Mouse (Mus musculus) cortical plate, adult 2 months (tissue): Measurements from ENCODE around the gene Creg1. TPM values are rescaled to one million over a fixed set of nuclear protein-coding genes. Genes with fewer than 3 reads are reported as not detected.
"Not testable (repeated sequence)": the region's sequence is repeated elsewhere in the genome, so short reads cannot be mapped to it uniquely, and the experiment has no call there.

Experiments
- H3K27ac ChIP-seq: fragments of 200-500 bp; 2 replicates; pipeline ENCODE4 v1.5.1; 2012; ENCODE audit warnings: low read length, control low read depth, inconsistent platforms; ENCODE audit not compliant: insufficient read depth
- H3K4me1 ChIP-seq: fragments of 200-500 bp; 2 replicates; pipeline ENCODE4 v1.6.1; 2011; ENCODE audit warnings: low read length; ENCODE audit not compliant: control insufficient read depth, insufficient read depth
- H3K4me3 ChIP-seq: fragments of 200-500 bp; 2 replicates; pipeline ENCODE4 v1.5.1; 2011; ENCODE audit warnings: mild to moderate bottlenecking, low read length, control low read depth; ENCODE audit not compliant: insufficient read depth
- CTCF ChIP-seq: fragments of 200-500 bp; IDR thresholded peaks from 2 replicates; pipeline ENCODE4 v1.5.1; 2011; ENCODE audit warnings: mild to moderate bottlenecking, control low read depth, low read length; ENCODE audit not compliant: insufficient read depth; ENCODE audit errors: extremely low read depth
- POLR2A ChIP-seq: fragments of 200-500 bp; IDR thresholded peaks from 2 replicates; pipeline ENCODE4 v1.6.1; 2011; ENCODE audit warnings: mild to moderate bottlenecking, low read length, control low read depth; ENCODE audit not compliant: insufficient read depth; ENCODE audit errors: extremely low read depth
- polyA plus RNA-seq: library from polyadenylated mRNA; depleted of rRNA; stranded (reverse); fragments of >200 nt; gene quantifications from 2 replicates; pipeline ENCODE4 v1.2.3, GENCODE M21; 2012

Gene Creg1
- polyA plus RNA-seq, 1 experiment = 35.0 TPM

DNA sequence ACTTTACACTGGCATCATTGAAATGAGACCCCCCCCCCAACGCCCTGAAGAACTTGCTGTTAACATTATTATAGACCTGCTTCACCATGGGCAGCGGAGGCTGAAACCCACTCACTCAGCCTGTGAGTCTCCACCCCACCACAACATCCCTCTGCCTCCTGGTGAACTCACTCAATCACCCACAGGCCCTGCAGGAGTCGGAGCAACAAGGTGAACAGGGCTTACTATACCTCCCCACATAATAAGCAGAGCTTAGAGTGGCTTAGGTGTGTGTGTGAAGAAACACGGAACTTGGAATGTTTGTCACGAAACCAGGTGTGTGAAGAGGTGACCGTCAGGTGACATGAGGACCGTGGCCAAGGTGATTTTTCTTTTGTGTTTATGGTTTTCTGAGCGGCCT lies 21.6 kb upstream of the Creg1 start:
- no peaks in the 10 kb centered on the region for H3K4me1 ChIP-seq
- TF ChIP-seq POLR2A = no peak
- no peak for TF ChIP-seq CTCF
- H3K27ac ChIP-seq = no peak overlapping the region
- H3K4me3 ChIP-seq = no peak overlapping the region

DNA sequence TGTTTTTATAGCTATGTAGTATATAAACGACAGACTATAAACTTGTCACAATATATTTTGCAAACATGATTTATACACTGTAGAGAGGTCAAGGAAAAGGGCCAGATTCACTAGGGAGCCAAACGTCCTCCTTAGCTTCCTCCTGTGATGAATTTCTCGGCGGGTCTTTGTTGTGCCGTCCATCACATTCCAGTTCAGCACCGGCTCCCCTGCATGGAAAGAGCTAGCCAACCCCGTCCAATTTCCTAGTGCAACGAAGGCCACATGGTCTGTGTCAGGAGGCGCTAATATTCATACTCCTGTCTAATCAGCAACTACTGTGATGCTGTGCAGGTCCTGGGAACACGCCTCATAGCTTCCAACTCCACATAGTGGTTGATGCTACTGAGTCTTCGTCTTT lies 15.5 kb upstream of the Creg1 start:
- H3K4me1 ChIP-seq = no peaks in the 10 kb centered on the region
- TF ChIP-seq CTCF (no peak), POLR2A (no peak)
- no peak overlapping the region for H3K4me3 ChIP-seq
- no peak overlapping the region for H3K27ac ChIP-seq

DNA sequence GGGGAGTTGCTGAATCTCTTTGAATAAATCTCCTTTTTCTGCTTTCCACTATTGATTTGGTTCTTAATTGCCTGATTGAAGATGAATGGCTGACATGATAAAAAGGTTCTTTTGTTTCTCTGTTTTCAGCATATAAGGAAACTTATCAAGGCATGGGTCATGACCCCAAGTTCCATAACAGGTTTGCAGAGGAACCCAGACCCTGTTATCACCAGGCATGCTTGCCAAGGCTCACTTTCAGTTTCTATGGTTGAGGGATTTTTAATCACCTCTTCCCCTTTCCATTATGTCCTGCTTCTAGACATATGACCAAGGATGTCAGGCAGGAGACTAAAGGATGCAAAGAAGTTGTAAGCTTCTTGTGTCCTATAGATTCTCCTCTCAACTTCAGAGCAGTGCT lies 12.4 kb upstream of the Creg1 start:
- H3K4me1 ChIP-seq = no peaks in the 10 kb centered on the region
- H3K27ac ChIP-seq = no peak overlapping the region
- no peak overlapping the region for H3K4me3 ChIP-seq

DNA sequence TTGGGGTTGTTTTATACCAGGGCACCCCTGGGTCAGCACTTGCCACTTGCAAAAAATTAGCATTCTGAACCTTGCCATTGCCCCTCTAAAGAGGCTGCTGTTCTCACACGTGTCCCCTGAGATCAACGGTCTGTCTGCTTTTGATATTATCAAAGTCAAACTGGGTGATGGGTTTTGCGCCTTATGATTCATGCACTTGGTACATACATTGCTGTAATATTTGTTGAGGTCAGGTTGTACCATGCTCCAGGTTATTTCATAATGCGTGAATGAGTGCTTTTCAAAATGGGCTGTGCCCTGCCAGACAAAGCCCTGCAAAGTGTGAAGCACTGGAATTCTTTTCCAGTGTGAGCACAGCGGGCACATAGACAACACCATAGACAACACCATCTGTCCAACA lies 11.7 kb upstream of the Creg1 start:
- TF ChIP-seq CTCF = no peak
- no peak for TF ChIP-seq POLR2A
- no peak overlapping the region for H3K27ac ChIP-seq
- no peak overlapping the region for H3K4me3 ChIP-seq
- no peaks in the 10 kb centered on the region for H3K4me1 ChIP-seq

More for the DNA sequence above, 12.4 kb upstream of the Creg1 start:
- TF ChIP-seq CTCF (no peak), POLR2A (no peak)

DNA sequence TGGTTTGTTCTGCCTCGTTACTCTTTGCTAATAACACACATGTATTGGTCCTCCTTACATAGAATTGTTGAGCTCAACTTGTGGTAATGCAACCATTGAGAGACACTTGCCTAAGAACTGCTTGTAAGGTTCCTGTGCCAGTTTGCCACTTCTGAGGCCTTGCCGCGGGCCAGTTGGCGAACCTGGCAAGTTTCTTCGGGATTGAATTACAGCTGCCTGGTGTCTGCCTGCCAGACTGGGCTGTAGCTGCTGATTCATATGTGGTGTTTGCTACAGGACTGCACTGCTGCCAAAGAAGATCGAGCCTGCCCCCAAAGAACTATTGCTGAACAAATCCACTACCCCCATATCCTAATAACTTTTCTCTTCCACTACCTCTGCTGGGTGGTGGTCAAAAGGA lies 9.3 kb upstream of the Creg1 start:
- no peaks in the 10 kb centered on the region for H3K4me1 ChIP-seq
- H3K27ac ChIP-seq = no peak overlapping the region
- TF ChIP-seq CTCF = no peak
- TF ChIP-seq POLR2A = no peak
- no peak overlapping the region for H3K4me3 ChIP-seq

DNA sequence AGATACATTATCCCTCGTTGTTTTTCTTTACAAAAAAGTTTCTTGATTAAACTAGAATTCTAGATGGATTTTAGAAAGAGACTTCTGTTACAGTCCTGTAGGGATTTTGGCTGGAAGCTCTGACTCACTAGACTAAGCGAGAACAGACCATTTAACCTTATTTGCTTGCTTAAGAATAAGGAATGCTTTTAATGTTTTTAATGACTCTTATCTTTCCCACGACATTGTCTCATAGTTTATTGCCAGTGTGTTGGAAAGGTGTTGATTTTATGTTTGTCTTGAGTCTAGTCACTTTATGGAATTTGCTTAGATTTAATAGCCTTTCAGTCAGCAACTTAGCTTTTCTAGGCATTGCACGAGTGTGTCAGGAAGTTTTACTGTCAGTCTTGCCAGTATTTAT lies 8.4 kb upstream of the Creg1 start:
- no peak for TF ChIP-seq POLR2A
- TF ChIP-seq CTCF = no peak
- Histone ChIP-seq H3K4me1 (no peaks in the 10 kb centered on the region), H3K27ac (no peak overlapping the region), H3K4me3 (no peak overlapping the region)

DNA sequence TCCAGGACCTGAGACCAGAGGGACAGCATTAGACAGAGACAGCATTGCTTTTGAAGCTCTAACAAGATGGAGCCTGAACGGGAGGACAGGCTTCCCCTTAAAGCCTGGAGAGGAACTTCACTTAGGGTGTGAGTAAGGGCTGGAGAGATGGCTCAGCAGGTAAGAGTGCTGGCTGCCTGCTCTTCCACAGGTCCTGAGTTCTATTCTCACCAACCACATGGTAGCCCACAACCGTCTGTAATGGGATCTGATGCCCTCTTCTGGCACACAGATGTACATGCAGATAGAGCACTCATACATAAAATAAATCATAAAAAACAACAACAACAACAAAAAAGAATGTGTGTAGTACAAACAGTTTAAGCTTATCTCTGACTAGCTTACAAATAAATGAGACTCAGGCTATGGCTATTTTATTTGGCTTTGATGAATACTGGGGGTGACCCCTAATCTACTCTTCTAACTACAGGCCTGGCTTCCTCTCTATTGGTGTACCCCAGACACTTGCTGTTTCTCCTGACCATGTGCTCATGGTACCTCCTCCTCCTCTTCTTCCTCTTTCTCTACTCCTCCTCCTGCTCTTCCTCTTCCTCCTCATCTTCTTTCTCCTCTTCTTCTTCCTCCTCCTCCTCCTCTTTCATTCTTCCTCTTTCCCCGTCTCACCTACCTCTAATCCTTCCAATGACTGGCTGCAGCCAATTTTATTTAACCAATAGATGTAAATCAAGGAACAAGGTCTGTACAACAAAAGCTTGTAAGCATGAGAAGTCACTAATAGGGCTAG lies 1.8 kb upstream of the Creg1 start:
- no peak overlapping the region for H3K27ac ChIP-seq
- peaks cover 3% of the 10 kb centered on the region; the same call in 1 of the 2 replicates for H3K4me1 ChIP-seq
- TF ChIP-seq POLR2A (no peak), CTCF (no peak)
- no peak overlapping the region for H3K4me3 ChIP-seq

DNA sequence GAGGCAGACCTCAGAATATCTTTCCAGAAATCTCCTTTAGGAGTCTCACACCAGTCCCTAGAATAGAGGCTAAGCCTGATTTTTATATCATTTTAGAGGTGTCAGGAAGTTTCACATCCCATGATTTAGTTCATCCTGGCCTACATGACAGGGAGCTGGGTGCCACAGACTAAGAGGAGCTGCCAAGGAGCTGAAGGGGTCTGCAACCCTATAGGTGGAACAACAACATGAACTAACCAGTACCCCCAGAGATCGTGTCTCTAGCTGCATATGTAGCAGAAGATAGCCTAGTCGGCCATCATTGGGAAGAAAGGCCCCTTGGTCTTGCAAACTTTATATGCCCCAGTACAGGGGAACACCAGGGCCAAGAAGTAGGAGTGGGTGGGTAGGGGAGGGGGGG lies 1.0 kb upstream of the Creg1 start:
- H3K4me3 ChIP-seq, H3K4me1 ChIP-seq, H3K27ac ChIP-seq: not testable (repeated sequence)

DNA sequence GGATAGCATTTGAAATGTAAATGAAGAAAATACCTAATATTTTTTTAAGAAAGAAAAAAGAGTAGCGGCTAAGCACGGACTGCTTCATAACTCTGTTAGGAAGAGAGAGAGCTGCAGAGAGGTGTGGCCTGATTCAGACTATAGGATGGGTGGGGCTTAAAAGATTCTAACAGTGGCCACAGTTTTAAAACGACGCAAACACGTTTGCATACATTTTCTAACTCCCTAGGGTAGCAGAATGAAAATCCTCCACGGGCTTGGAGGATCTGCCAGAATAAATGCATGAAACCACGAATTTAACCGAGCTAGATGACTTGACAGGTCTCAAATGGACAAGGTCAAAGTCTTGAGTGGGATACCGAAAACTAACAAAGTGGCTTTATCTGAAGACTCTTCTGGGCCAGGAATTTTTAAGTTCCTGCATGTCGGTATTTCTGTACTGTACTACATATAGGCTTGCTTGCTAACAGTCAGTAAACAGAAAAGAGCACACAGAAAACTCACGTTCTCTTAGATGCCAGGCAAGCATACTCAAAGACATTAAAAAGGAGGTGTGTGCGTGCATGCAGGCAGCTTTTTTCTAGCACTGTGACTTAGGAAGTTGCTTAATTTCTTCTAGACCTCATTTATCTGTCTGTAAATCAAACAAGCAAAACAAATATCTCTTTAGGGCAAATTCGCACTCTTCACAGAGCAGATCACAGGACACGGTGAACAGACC lies 472 bp upstream of the Creg1 start:
- Histone ChIP-seq H3K4me1 (peaks cover 3% of the 10 kb centered on the region; the same call in 1 of the 2 replicates), H3K27ac (no peak overlapping the region), H3K4me3 (peak overlapping the region; percentile 78; the same call in 1 of the 2 replicates)
- TF ChIP-seq POLR2A (no peak), CTCF (no peak)

DNA sequence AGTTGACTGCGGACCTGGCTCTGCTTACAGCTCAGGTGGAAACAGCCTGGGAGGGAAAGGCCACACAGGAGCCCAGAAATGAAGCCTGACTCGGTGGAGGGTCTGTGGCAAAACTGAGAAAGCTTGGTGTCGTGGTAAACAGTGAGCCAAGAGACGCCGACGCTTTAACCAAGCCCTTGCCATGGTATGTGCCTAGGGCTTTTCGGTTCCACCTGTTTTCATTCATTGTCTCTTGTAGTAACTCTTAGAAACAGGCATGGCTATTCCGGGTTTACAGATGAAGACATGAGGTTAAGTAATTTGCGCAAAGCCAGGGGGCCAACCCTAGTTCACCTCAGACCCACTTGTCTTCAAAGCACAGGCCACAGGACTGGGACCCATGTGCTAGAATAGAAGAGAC lies 1.0 kb downstream of the Creg1 start:
- H3K4me3 ChIP-seq = peak overlapping the region; percentile 78

More for the DNA sequence above, 1.0 kb downstream of the Creg1 start:
- Histone ChIP-seq H3K27ac (no peak overlapping the region), H3K4me1 (peaks cover 3% of the 10 kb centered on the region; the same call in 1 of the 2 replicates)
- TF ChIP-seq POLR2A (no peak), CTCF (no peak)
